Mouse (Mus musculus) adipose tissue, adult 10 weeks (tissue): ENCODE results near the gene Serinc2. TPM values are rescaled to one million over a fixed set of nuclear protein-coding genes. Genes with fewer than 3 reads are reported as not detected.

Source experiments
- polyA plus RNA-seq: library from polyadenylated mRNA; stranded (reverse); fragments of 350-450 nt; fragmentation: Illumina TruSeq; extraction: RNeasy Lipid Tissue Mini Kit (QIAGEN cat#74804); gene quantifications from one replicate; pipeline ENCODE4 v1.2.3, GENCODE M21; 2014; ENCODE audit warnings: low read depth, low replicate concordance

Gene Serinc2
- polyA plus RNA-seq, result 75.1 TPM

GRCm38 (mm10) chr4:130279105-130279504, at the start of gene Serinc2:
Serinc2 (minus strand) TSS chr4:130279205.

DNA sequence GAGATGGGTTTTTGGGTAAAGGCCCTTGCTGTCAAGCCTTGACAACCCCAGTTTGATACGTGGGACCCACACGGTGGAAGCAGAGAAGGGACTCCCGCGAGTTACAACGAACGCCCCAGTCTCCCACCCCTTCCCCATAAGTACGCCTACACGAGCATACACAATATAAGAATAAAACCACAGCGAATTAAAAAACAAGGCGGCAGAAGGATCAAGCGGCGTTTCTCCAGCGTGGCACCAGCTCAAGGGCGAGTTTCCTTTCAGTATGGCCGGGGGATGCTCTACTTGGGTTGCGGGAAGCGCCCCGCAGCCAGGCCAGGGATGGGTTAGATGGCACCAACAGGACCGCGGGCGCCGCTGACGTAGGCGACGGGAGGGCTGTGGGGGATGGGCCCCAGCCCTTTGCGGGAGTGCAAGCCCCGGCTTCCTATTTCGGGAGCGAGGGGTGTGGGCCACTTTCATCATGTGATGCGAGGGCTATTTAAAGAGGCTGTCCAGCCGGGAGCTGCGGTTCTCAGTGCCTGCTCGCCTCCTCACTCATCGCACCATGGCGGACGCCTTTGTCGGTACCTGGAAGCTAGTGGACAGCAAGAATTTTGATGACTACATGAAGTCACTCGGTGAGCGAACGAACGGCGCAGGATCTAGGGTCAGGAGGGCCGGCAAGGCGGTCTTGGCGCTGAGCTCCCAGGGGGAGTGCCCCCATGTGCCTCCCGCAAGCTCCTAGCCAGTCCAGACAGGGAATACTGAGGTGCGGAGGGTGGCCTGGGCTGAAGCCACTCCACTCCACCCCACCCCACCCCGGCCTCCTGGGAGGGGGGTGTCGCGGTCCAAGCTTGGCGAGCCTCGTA, 29.5 kb upstream of the Serinc2 start, which contains the start of the genes Fabp3 and Gm10570:
Fabp3 (plus strand) TSS at position 365 of the 851 bp plus-strand sequence.
Gm10570 (minus strand) TSS at position 444 of the 851 bp plus-strand sequence.

GRCm38 (mm10) chr4:130222179-130222578, 56.8 kb downstream of the Serinc2 start, which contains the start of gene Gm853:
Gm853 (minus strand) TSS chr4:130222401.

Other genes with a start within 250 kb of the Serinc2 start
- gene Col16a1, start 231.4 kb downstream of the Serinc2 start, polyA plus RNA-seq, result 37.4 TPM
- 118 TPM for gene Pef1, start 176.6 kb downstream of the Serinc2 start, polyA plus RNA-seq
- gene Hcrtr1, start 139.8 kb downstream of the Serinc2 start, polyA plus RNA-seq, result 0.89 TPM
- gene Tinagl1, start 104.1 kb downstream of the Serinc2 start, polyA plus RNA-seq, result 95.5 TPM
- gene Gm853, start 56.8 kb downstream of the Serinc2 start, polyA plus RNA-seq, result not detected
- 10.6 TPM for gene Fabp3, start 29.4 kb upstream of the Serinc2 start, polyA plus RNA-seq
- not detected for gene Gm10570, start 29.5 kb upstream of the Serinc2 start, polyA plus RNA-seq
- 47.2 TPM for gene Zcchc17, start 80.7 kb upstream of the Serinc2 start, polyA plus RNA-seq
- gene Snrnp40, start 80.9 kb upstream of the Serinc2 start, polyA plus RNA-seq, result 27.8 TPM